Mouse (Mus musculus) spleen, embryonic (tissue): ENCODE data around the gene Ceacam18.
"Not testable (repeated sequence)": the region's sequence is repeated elsewhere in the genome, so short reads cannot be mapped to it uniquely, and the experiment has no call there.

ENCODE experiments used
- CTCF ChIA-PET: fragments of 350-600 bp; sonication (Branson Sonifier 250); formaldehyde crosslinking; loops from one replicate; lab custom pipeline; 2022; lab: Charles Lee

Ceacam18 gene

GRCm38 (mm10) chr7:43667221-43667620 is 32.7 kb downstream of the Ceacam18 start:
- CTCF ChIA-PET: not testable (repeated sequence)

DNA sequence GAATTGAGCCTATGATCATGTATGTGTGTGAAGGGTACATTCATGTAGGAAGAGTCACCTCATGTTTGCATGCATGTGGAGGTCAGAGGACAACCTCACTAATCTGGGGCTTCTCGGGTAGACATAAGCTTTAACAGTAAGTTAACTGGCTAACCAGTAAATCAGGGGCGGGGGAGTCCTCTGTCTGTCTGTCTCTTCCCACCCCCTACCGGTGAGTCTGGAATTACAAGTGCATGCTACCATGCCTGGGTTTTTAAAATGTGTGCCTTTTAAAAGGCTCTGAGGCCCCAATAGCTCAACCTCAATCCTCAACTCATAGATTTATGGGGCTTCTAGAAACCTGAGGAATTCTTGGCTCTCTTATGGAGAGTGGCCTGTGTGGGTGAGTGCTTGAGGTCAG is 34.1 kb downstream of the Ceacam18 start:
- CTCF ChIA-PET: no interaction called here

GRCm38 (mm10) chr7:43671064-43671808 is 36.7 kb downstream of the Ceacam18 start:
- CTCF ChIA-PET: interaction anchor here (0.7 kb wide), 1 partner anchor 91 kb away, joined by 5 read pairs; no protein-coding TSS in a partner anchor

GRCm38 (mm10) chr7:43671809-43672580 is 37.5 kb downstream of the Ceacam18 start, which contains the start of gene Ctu1:
Gene Ctu1 (plus strand): TSS chr7:43672016.
- CTCF ChIA-PET: no interaction called here

DNA sequence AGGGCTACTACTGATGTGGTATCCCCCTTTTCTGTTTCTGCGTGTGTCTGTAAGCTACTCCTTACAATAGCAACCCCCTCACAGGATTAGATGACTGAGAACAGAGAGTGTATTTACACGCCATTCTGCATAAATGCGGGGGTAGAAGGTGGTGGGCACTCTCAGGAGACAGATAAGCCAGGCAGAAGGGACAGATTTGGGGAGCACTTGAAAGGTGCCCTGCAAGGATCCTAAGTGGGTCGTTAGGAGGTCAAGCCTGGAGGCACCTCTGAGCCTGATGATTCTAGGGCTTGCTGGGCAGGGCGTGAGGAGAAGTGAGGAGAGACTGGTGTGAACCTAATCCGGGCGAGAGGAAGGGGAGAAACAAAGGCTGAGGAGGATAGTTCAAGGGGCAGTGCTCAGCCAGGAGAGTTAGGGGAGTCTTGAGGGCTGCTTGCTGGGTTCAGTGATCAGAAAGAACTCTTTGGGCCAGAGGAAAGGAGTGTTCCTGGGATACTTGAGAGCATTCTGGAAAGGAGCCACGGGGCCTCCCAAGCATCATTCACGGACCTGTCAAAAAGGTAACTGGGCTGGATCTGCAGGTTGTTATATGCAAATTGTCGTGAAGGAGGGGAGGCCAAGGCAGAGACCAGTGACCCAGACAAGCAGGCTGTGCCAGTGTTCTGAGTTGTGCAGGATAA is 38.2 kb downstream of the Ceacam18 start:
- CTCF ChIA-PET: no interaction called here

GRCm38 (mm10) chr7:43675091-43675490 is 40.6 kb downstream of the Ceacam18 start:
- CTCF ChIA-PET: no interaction called here

- CTCF ChIA-PET: no interaction called here
These were observed 44.0 kb downstream of the Ceacam18 start for GRCm38 (mm10) chr7:43678517-43678916.

DNA sequence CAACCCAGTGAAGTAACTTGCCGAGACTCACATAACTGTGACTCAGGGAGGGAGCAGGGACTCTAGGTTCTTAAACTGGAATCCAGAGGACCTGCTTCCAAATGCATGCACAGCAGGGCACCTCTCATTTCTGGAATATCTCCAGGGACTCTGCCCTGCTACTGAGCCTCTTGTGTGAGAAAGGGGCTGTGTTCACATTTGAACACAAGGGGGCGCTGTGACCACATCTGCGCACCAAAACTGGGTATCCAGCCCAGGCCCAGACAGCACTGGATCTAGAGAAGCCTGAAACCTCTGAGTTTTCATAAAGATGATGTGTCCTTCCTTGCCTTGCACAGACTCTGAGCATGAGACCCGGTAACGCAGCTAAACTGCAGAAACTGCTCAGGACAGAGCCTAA is 46.5 kb downstream of the Ceacam18 start:
- CTCF ChIA-PET: interaction anchor here (0.5 to 1.1 kb wide), 2 partner anchors 11 to 892 kb away, joined by 3 to 8 read pairs; no protein-coding TSS in a partner anchor

GRCm38 (mm10) chr7:43682511-43682910 is 48.0 kb downstream of the Ceacam18 start:
- CTCF ChIA-PET: not testable (repeated sequence)

DNA sequence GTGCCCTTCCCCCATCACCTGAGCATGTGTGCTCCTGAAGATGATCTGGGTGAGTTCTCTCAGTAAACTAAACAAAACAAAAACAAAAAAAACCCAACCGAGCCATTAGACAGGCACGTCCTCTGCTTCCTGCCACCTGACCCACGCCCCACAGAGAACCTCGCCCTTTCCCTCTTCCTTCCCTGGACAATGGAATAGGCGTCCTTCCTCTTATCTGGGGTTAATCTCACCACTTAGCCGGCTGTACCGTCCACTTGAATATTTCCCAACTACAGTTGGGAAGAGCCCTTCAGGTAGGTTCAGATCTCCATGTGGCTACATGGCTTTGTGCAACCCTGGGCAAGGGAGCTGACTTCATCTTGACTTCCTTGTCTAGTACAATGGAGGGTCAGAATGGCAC is 50.6 kb downstream of the Ceacam18 start:
- CTCF ChIA-PET: no interaction called here

- CTCF ChIA-PET: no interaction called here
These were observed 55.6 kb downstream of the Ceacam18 start, which contains the start of gene Klk14 for GRCm38 (mm10) chr7:43690118-43690517. Gene Klk14 (plus strand): TSS chr7:43690418.
